Mouse (Mus musculus) heart, adult 2 months (tissue): ENCODE results near the gene Kiz.

Experiments used
- EP300 ChIP-seq: fragments of 200-500 bp; IDR thresholded peaks from 2 replicates; pipeline ENCODE4 v1.6.1; 2011; ENCODE audit warnings: low read depth, low read length, control low read depth; ENCODE audit not compliant: insufficient read depth
- POLR2A ChIP-seq: fragments of 200-500 bp; IDR thresholded peaks from 2 replicates; pipeline ENCODE4 v1.6.1; 2011; ENCODE audit warnings: mild to moderate bottlenecking, low read depth, low read length, control low read depth; ENCODE audit not compliant: insufficient read depth

- TF ChIP-seq POLR2A (no peak), EP300 (no peak)
Observed at GRCm38 (mm10) chr2:146865781-146866180, 10.1 kb downstream of the Kiz start.
